Mouse (Mus musculus) neural tube, embryonic 14.5 days (tissue): ENCODE results near the gene Cldn13. TPM values are rescaled to one million over a fixed set of nuclear protein-coding genes. Genes with fewer than 3 reads are reported as not detected.

Experiments used
- ATAC-seq: fragments of 200-750 bp; cut with Nextera tagmentation; 2 replicates; pipeline ENCODE4 v1.8.0; 2017; ENCODE audit warnings: low read depth, mild to moderate bottlenecking, moderate TSS enrichment, moderate library complexity
- H3K27ac ChIP-seq: fragments of 300-500 bp; sonication (generic); 2 replicates; pipeline ENCODE4 v1.5.1; 2014; ENCODE audit warnings: low read depth, mild to moderate bottlenecking, control low read depth, low read length, moderate library complexity, mixed read lengths
- H3K27me3 ChIP-seq: fragments of 300-500 bp; sonication (generic); 2 replicates; pipeline ENCODE4 v1.6.1; 2014; ENCODE audit warnings: low read length; ENCODE audit not compliant: control insufficient read depth, insufficient read depth
- H3K36me3 ChIP-seq: fragments of 300-500 bp; sonication (generic); 2 replicates; pipeline ENCODE4 v1.6.1; 2014; ENCODE audit warnings: low read length, mixed read lengths; ENCODE audit not compliant: control insufficient read depth, insufficient read depth
- H3K4me1 ChIP-seq: fragments of 300-500 bp; sonication (generic); 2 replicates; pipeline ENCODE4 v1.6.1; 2014; ENCODE audit warnings: low read length; ENCODE audit not compliant: control insufficient read depth, insufficient read depth
- H3K4me2 ChIP-seq: fragments of 300-500 bp; sonication (generic); 2 replicates; pipeline ENCODE4 v1.6.1; 2014; ENCODE audit warnings: mild to moderate bottlenecking, low read depth, low read length, control low read depth
- H3K4me3 ChIP-seq: fragments of 300-500 bp; sonication (generic); 2 replicates; pipeline ENCODE4 v1.5.1; 2014; ENCODE audit warnings: low read depth, low read length, control low read depth, mixed read lengths
- H3K9ac ChIP-seq: fragments of 300-500 bp; sonication (generic); replicated peaks from 2 replicates; pipeline ENCODE4 v1.6.1; 2014; ENCODE audit warnings: low read depth, mild to moderate bottlenecking, control low read depth, low read length, mixed read lengths
- H3K9me3 ChIP-seq: fragments of 300-500 bp; sonication (generic); 2 replicates; pipeline ENCODE4 v1.6.1; 2016; ENCODE audit warnings: low read length; ENCODE audit not compliant: control insufficient read depth
- WGBS: fragments of 180-500 bp; shearing (Covaris S2); extraction: QIAGEN DNeasy Blood & Tissue Kit; methylation state at CpG from one replicate; pipeline ENCODE4 v1.1.7; 2014; 5-methylcytosine and 5-hydroxymethylcytosine counted together
- polyA plus RNA-seq: library from polyadenylated mRNA; unstranded; fragments of >200 nt; fragmentation: Nextera tagmentation; extraction: Ambion mirVana; gene quantifications from 2 replicates; pipeline ENCODE4 v1.2.1, GENCODE M21; 2014

Cldn13 gene
- polyA plus RNA-seq, 1 experiment from 2014 or later: 0.32 TPM

DNA sequence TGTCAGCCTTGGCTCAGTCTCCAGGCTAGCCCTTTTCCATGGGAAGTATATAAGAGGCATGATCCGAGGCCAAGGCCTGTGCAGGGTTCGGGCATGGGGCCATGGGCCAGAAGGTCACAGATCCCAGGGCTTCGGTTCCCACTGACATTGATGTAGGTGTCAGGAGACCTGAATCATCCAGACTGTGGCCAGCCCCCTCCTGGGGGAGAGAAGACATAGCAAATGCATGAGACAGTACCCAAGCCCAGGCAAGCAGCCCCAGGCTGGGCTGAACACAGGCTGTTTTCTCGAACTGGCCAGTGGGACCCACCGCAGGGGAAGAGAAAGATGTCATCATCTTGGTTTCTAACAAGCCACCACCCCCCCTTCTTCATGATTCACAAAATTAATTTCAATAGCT lies 42.7 kb downstream of the Cldn13 start:
- no peak for ATAC-seq
- H3K4me3 ChIP-seq: no peak overlapping the region
- no peak overlapping the region for H3K27ac ChIP-seq
- no peaks in the 10 kb centered on the region for H3K4me1 ChIP-seq
- no peak overlapping the region for H3K4me2 ChIP-seq
- no peaks in the 10 kb centered on the region for H3K27me3 ChIP-seq
- no peaks in the 10 kb centered on the region for H3K9me3 ChIP-seq
- 81% methylated on average over 5 of the region's 5 CpGs for WGBS
- H3K36me3 ChIP-seq: no peaks in the 10 kb centered on the region
- no peak overlapping the region for H3K9ac ChIP-seq

DNA sequence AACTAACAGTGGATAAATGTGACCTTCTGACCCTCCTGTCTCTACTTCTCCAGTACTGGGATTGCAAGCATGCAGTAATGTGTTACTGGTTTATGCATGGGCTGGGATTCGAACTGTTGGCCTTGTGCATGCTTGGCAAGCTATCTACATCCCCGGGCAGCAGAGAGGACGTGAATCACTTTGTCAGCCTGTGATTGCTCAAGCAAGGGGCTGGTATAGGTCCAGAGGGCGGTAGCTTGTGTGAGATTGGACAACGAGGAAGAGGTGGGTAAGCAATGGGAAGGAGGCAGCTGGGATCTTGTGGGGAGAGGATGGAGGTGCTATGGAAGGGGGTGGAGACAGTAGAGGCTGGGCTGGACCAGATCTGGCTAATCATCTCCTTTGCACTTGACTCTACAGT lies 46.8 kb downstream of the Cldn13 start:
- 77% methylated on average over 5 of the region's 5 CpGs for WGBS
- Histone ChIP-seq H3K27ac (no peak overlapping the region), H3K4me2 (no peak overlapping the region), H3K4me1 (no peaks in the 10 kb centered on the region), H3K36me3 (no peaks in the 10 kb centered on the region), H3K4me3 (no peak overlapping the region), H3K27me3 (no peaks in the 10 kb centered on the region), H3K9ac (no peak overlapping the region), H3K9me3 (no peaks in the 10 kb centered on the region)
- no peak for ATAC-seq

DNA sequence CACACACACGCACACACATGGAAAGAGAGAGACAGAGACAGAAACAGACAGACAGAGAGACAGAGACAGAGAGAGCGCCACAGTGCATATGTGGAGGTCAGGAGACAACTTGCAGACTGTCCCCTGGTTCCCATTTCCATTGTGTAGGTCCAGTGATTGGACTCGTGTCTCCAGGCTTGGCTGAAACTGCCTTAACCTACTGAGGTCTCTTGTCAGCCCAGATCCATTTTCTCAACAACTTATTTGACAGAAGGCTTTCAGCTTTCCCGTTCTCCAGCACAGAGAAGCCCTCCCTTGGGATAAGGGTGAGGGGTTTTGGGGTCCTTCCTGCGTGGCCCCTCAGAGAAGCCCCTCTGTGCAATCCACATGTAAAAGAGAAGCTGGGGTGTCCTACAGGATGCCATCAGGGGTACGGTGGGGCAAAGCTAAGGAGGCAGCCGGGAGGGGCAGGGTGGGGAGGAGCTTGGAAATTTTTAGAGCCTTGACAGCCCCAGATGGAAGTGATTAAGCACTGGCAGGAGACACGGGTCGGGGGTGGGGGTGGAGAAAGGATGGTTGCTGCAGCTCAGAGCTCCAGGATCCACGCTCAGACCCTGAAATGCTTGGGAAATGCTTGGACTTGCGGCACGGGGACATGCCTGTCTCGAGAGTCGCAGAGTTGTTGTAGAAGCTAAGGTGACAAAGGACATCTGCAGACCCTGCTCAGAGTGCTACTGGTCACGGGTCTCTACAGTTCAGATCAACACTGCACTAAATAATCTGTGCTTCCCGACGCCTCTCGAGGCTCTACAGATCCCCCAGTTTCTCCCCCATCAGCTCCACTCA lies 47.8 kb downstream of the Cldn13 start:
- H3K27ac ChIP-seq: no peak overlapping the region
- H3K4me2 ChIP-seq: no peak overlapping the region
- no peak for ATAC-seq
- no peak overlapping the region for H3K4me3 ChIP-seq
- no peaks in the 10 kb centered on the region for H3K9me3 ChIP-seq
- no peaks in the 10 kb centered on the region for H3K4me1 ChIP-seq
- H3K9ac ChIP-seq: no peak overlapping the region
- 67% methylated on average over 18 of the region's 18 CpGs for WGBS
- H3K27me3 ChIP-seq: no peaks in the 10 kb centered on the region
- no peaks in the 10 kb centered on the region for H3K36me3 ChIP-seq

DNA sequence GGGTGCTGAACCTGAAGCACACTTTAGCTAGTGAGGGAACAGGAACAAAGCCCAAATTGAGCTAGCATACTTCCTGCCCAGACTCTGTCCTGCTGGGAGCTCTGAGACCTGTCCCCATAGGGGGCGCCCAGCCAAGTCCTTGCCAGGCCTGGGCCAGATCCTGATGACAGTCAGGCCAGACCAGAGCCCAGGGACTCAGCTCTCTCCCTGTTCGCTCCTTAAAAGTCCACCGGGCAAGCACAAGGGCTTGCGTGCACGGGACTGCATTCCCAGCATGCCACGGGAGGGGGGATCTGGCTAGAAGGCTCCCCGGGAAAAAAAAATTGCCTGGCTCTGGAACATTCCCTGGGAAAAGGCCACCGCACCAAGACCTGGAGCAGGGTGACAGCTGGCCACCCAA lies 50.2 kb downstream of the Cldn13 start:
- whole genome bisulfite sequencing: 60% methylated on average over 8 of the region's 8 CpGs
- Histone ChIP-seq H3K4me2 (no peak overlapping the region), H3K36me3 (no peaks in the 10 kb centered on the region), H3K4me3 (no peak overlapping the region), H3K9ac (no peak overlapping the region), H3K9me3 (no peaks in the 10 kb centered on the region), H3K27ac (no peak overlapping the region), H3K4me1 (no peaks in the 10 kb centered on the region), H3K27me3 (no peaks in the 10 kb centered on the region)
- ATAC-seq: no peak

Other genes starting within 250 kb of the Cldn13 start
- 23.2 and 28.0 TPM in 2 replicates for gene Limk1, start 226.9 kb downstream of the Cldn13 start, polyA plus RNA-seq
- 7.0 and 8.7 TPM in 2 replicates for gene Eln, start 168.2 kb downstream of the Cldn13 start, polyA plus RNA-seq
- not detected in 2 replicates for gene Tmem270, start 8.8 kb downstream of the Cldn13 start, polyA plus RNA-seq
- gene Mettl27, start 16.8 kb upstream of the Cldn13 start, polyA plus RNA-seq: 3.7 and 7.4 TPM in 2 replicates
- gene Cldn4, start 31.4 kb upstream of the Cldn13 start, polyA plus RNA-seq: not detected in 2 replicates
- 0.48 and 0.57 TPM in 2 replicates for gene Cldn3, start 70.7 kb upstream of the Cldn13 start, polyA plus RNA-seq
- 74.8 and 79.6 TPM in 2 replicates for gene Abhd11, start 93.6 kb upstream of the Cldn13 start, polyA plus RNA-seq
- 120 and 132 TPM in 2 replicates for gene Stx1a, start 108.0 kb upstream of the Cldn13 start, polyA plus RNA-seq
- gene Dnajc30, start 148.7 kb upstream of the Cldn13 start, polyA plus RNA-seq: 42.2 and 47.0 TPM in 2 replicates
- 60.3 and 72.5 TPM in 2 replicates for gene Bud23, start 149.4 kb upstream of the Cldn13 start, polyA plus RNA-seq
- gene Vps37d, start 162.7 kb upstream of the Cldn13 start, polyA plus RNA-seq: 26.9 and 28.8 TPM in 2 replicates
- 0.27 and 0.89 TPM in 2 replicates for gene Mlxipl, start 174.4 kb upstream of the Cldn13 start, polyA plus RNA-seq
- 16.4 and 17.2 TPM in 2 replicates for gene Tbl2, start 234.1 kb upstream of the Cldn13 start, polyA plus RNA-seq